Mouse (Mus musculus): ENCODE data around the gene Ndufc1. TPM values are rescaled to one million over a fixed set of nuclear protein-coding genes. Genes with fewer than 3 reads are reported as not detected.

Gene Ndufc1
- polyA plus RNA-seq, 1 experiment from 2014 or later = 700 TPM

DNA sequence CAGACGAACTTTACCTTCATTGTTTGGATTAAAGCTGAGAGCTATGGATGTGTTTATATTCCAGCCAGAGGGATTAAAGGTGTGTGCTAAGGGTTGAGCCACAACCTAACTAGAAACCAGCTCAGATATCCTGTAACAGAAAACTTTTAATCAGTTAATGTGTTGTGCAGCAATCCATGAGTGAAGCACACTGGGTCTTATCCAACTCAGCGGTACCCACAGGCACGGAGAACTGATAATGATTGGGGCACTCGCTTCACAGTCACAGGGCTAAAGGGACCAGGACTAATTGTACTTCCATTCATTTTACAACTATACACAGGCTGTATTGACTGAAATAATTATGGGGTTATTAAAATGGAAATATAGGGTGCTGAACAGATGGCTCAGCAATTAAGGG is 41.9 kb downstream of the Ndufc1 start:
- peak; percentile 30; the same call in 1 of the 2 replicates for ATAC-seq (ENCODE audit: insufficient number of reproducible peaks, insufficient read depth, low FRiP score, low read depth)
- H3K9me3 ChIP-seq (ENCODE audit: control insufficient read depth, low read depth, low read length) = no peaks in the 10 kb centered on the region
- WGBS = 53% methylated on average over 4 of the region's 4 CpGs

DNA sequence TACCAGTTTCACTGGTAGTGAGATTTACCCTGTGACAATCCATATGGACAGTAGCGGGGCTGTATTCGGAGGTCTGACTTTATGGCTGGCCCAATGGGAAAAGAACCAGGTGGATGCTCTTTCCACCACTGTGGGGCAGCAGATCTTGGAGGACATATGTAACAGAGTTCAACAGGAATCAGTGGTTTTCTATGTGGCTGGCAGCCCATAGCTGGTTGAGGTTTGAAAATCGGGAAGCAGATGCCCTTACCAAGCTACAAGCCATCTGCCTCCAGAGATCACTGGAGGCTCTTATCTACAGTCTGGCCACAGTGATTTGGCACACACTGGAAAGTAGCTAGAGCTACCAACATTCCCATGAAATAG is 43.3 kb downstream of the Ndufc1 start:
- Histone ChIP-seq H3K9me3 (ENCODE audit: control insufficient read depth, low read depth, low read length) (no peaks in the 10 kb centered on the region), H3K4me2 (replicated peaks; ENCODE audit: low read depth, low read length) (peak overlapping the region; percentile 61), H3K36me3 (ENCODE audit: control insufficient read depth, insufficient read depth, low read length) (no peaks in the 10 kb centered on the region), H3K27me3 (ENCODE audit: control insufficient read depth, insufficient read depth, low read length) (no peaks in the 10 kb centered on the region), H3K9ac (replicated peaks; ENCODE audit: low read depth, low read length) (no peak overlapping the region), H3K4me1 (ENCODE audit: control insufficient read depth, insufficient read depth, low read length) (no peaks in the 10 kb centered on the region), H3K27ac (ENCODE audit: low read length) (no peak overlapping the region), H3K4me3 (ENCODE audit: low read depth, low read length) (peak overlapping the region; percentile 37)
- ATAC-seq (ENCODE audit: insufficient number of reproducible peaks, insufficient read depth, low FRiP score, low read depth) = no peak
- 12% methylated on average over 3 of the region's 3 CpGs for WGBS

More for the DNA sequence above, 41.9 kb downstream of the Ndufc1 start:
- H3K36me3 ChIP-seq (ENCODE audit: control insufficient read depth, insufficient read depth, low read length) = no peaks in the 10 kb centered on the region
- no peak overlapping the region for H3K4me3 ChIP-seq (ENCODE audit: low read depth, low read length)
- H3K4me2 ChIP-seq (replicated peaks; ENCODE audit: low read depth, low read length) = no peak overlapping the region
- no peak overlapping the region for H3K9ac ChIP-seq (replicated peaks; ENCODE audit: low read depth, low read length)
- H3K27ac ChIP-seq (ENCODE audit: low read length) = no peak overlapping the region
- no peaks in the 10 kb centered on the region for H3K4me1 ChIP-seq (ENCODE audit: control insufficient read depth, insufficient read depth, low read length)
- no peaks in the 10 kb centered on the region for H3K27me3 ChIP-seq (ENCODE audit: control insufficient read depth, insufficient read depth, low read length)

DNA sequence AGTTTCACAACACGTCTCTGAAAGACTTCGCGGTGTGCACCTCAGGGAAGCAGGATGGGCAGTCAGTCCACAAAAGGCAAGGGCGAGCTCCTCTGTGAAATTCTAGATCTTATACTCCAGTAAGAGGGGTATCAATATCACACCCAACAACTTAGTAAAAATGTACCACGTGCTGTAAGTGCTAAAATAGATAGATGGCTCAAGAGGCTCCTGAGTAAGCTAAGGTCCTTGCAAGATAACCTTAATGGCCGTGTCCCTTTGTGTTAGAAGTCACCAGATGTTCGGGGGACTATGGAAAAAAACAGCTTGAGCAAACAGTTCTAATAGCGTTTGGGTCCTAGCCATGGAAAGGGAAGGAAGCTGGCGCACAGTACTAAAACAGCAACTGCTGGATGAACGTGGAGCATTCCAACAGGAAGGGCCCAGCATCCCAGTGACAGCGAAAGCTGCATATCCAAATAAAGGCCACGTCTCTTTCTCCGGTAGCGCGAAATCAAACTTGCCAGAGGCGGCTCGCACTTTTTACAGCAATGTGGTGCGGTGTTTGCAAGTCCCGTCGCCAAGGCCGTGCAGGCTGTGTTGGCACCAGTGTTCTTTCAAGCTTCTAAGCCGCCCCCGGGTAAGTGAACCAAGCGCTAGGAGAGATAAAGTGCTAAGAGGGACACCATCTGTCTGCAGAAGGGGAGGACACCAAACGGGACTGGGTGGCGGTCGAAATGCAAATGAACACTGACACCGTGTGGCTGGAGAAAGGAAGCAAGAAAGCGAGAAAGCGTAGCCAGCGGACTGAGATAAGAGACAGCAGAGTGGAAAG is 43.9 kb downstream of the Ndufc1 start:
- 6% methylated on average over 31 of the region's 31 CpGs for WGBS
- Histone ChIP-seq H3K9me3 (ENCODE audit: control insufficient read depth, low read depth, low read length) (no peaks in the 10 kb centered on the region), H3K4me3 (ENCODE audit: low read depth, low read length) (peak overlapping the region; percentile 37), H3K4me1 (ENCODE audit: control insufficient read depth, insufficient read depth, low read length) (no peaks in the 10 kb centered on the region), H3K27me3 (ENCODE audit: control insufficient read depth, insufficient read depth, low read length) (no peaks in the 10 kb centered on the region), H3K36me3 (ENCODE audit: control insufficient read depth, insufficient read depth, low read length) (no peaks in the 10 kb centered on the region), H3K9ac (replicated peaks; ENCODE audit: low read depth, low read length) (peak overlapping the region; percentile 15; the same call in 1 of the 2 replicates), H3K4me2 (replicated peaks; ENCODE audit: low read depth, low read length) (peak overlapping the region; percentile 61), H3K27ac (ENCODE audit: low read length) (no peak overlapping the region)
- peak; percentile 83; the same call in 1 of the 2 replicates for ATAC-seq (ENCODE audit: insufficient number of reproducible peaks, insufficient read depth, low FRiP score, low read depth)

DNA sequence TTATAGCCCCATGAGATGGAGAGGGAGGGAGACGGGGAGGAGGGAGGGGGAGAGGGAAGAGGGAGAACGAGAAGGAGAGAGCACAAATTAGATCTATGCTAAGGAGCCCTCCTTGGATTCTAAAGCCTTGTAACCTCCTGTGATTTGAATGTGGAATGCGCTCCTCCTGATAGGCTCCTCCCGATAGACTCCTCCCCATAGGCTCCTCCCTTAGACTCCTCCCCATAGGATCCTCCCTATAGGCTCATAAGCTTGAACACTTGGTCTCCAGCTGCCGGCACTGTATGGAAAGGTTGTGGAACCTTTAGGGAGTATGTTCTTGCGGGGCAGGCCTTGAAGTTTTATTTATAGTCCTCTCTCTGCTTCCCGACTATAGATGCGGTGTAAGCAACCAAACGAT is 47.7 kb downstream of the Ndufc1 start:
- no peak for ATAC-seq (ENCODE audit: insufficient number of reproducible peaks, insufficient read depth, low FRiP score, low read depth)
- Histone ChIP-seq H3K27ac (ENCODE audit: low read length) (no peak overlapping the region), H3K27me3 (ENCODE audit: control insufficient read depth, insufficient read depth, low read length) (no peaks in the 10 kb centered on the region), H3K4me1 (ENCODE audit: control insufficient read depth, insufficient read depth, low read length) (no peaks in the 10 kb centered on the region), H3K36me3 (ENCODE audit: control insufficient read depth, insufficient read depth, low read length) (no peaks in the 10 kb centered on the region), H3K9ac (replicated peaks; ENCODE audit: low read depth, low read length) (no peak overlapping the region), H3K4me3 (ENCODE audit: low read depth, low read length) (no peak overlapping the region), H3K4me2 (replicated peaks; ENCODE audit: low read depth, low read length) (no peak overlapping the region), H3K9me3 (ENCODE audit: control insufficient read depth, low read depth, low read length) (no peaks in the 10 kb centered on the region)
- WGBS = 33% methylated on average over 9 of the region's 9 CpGs

DNA sequence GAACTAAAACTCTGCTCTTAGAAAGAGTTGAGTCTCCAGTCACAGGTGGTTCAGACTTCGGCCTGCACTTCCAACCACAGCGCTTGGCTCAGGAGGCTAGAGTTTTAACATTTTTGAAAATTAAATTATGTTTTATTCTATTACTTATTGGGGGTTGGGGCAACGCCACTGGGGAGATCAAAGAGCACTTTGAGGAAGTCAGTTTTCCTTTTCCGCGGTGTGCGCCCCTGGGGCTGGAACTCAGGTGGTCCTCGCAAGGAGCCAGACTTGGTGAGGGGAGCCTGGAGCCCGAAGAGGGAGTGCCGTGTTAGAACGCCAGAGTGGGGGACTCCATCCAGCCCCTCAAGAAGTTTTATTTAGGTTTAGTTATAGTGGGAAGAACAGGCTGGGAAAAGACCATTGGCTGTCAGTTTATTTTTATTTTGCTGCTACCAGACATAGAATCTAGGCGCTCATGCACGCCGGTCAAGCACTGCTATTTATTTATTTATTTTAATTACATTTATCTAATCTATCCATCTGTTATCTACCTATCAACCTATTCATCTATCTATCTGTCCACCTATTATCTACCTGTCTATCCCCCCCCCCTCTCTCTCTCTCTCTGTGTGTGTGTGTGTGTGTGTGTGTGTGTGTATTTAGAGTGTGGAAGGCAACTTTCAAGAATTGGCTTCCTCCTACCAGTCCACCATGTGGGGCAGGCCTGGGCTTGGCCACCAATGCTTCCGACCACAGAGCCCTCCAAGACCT is 49.1 kb downstream of the Ndufc1 start:
- 29% methylated on average over 14 of the region's 14 CpGs for WGBS
- no peak overlapping the region for H3K9ac ChIP-seq (replicated peaks; ENCODE audit: low read depth, low read length)
- H3K27ac ChIP-seq (ENCODE audit: low read length) = no peak overlapping the region
- H3K9me3 ChIP-seq (ENCODE audit: control insufficient read depth, low read depth, low read length) = no peaks in the 10 kb centered on the region
- peak overlapping the region; percentile 77; the same call in 1 of the 2 replicates for H3K4me2 ChIP-seq (replicated peaks; ENCODE audit: low read depth, low read length)
- no peaks in the 10 kb centered on the region for H3K27me3 ChIP-seq (ENCODE audit: control insufficient read depth, insufficient read depth, low read length)
- ATAC-seq (ENCODE audit: insufficient number of reproducible peaks, insufficient read depth, low FRiP score, low read depth) = no peak
- H3K36me3 ChIP-seq (ENCODE audit: control insufficient read depth, insufficient read depth, low read length) = no peaks in the 10 kb centered on the region
- H3K4me3 ChIP-seq (ENCODE audit: low read depth, low read length) = peak overlapping the region; percentile 66; the same call in 1 of the 2 replicates
- H3K4me1 ChIP-seq (ENCODE audit: control insufficient read depth, insufficient read depth, low read length) = no peaks in the 10 kb centered on the region

DNA sequence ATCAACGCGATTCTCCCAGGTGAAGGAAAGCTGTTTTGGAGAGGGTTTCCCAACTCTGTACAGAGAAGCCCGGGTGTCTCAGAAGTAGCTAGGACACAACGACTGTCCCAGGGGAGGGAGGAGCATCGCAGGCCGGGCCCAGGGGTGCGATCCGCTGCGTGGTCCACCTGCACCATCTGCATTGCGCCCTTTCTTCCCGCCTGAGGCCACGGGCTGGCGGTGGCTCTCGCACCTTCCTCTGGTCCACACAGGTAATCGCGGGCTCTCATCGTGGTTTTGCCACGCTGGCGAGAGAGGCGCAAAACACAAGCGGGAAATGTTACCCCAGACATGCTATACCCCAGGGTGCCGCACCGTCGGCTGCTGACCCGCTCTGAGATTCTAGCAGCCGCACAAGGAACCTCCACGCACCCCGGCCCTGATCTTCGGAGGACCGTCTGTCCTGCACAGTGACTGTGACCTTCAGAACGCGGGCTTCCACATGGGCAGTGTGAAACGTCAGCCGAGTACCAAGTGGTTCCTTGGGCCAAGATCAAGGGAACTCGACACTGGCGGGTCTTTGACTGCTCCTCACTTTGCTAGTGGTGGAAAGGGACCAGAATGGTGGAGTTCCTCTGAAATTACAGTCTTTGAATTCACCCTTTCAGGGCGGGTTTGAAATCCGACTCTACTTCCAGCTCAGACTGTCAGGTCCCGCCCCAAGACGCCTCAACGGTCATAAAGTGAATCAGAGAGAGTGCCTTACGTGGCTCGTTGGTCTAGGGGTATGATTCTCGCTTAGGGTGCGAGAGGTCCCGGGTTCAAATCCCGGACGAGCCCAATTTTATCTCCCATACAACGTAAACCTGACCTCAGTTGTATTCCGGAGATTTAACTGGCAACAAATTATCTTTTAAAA is 49.9 kb downstream of the Ndufc1 start:
- peak overlapping the region; percentile 45 for H3K9ac ChIP-seq (replicated peaks; ENCODE audit: low read depth, low read length)
- H3K27me3 ChIP-seq (ENCODE audit: control insufficient read depth, insufficient read depth, low read length) = no peaks in the 10 kb centered on the region
- ATAC-seq (ENCODE audit: insufficient number of reproducible peaks, insufficient read depth, low FRiP score, low read depth) = peak; percentile 80
- WGBS = under 1% methylated on average over 49 of the region's 50 CpGs
- H3K4me3 ChIP-seq (ENCODE audit: low read depth, low read length) = peak overlapping the region; percentile 66
- H3K9me3 ChIP-seq (ENCODE audit: control insufficient read depth, low read depth, low read length) = no peaks in the 10 kb centered on the region
- no peaks in the 10 kb centered on the region for H3K4me1 ChIP-seq (ENCODE audit: control insufficient read depth, insufficient read depth, low read length)
- peak overlapping the region; percentile 77 for H3K4me2 ChIP-seq (replicated peaks; ENCODE audit: low read depth, low read length)
- 0 out of 2 replicates have a peak overlapping the region, but pooled peaks have one; percentile 10 for H3K27ac ChIP-seq (ENCODE audit: low read length)
- H3K36me3 ChIP-seq (ENCODE audit: control insufficient read depth, insufficient read depth, low read length) = no peaks in the 10 kb centered on the region

DNA sequence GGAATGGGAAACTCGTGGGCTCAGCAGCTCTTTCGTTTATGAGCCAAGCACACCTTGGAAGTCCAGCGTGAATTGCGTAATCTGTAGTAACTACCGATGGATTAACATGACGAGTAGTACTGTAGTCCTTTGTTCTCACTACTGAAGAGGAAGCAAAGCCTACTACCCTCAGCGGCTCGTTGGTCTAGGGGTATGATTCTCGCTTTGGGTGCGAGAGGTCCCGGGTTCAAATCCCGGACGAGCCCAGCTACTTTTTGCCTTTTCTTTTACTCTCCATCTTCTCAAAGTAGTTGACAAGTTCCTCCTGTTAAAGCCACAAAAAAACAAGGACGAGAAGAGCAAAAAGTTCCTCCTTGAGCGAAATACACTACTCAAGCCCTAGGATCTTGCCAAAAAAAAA is 50.6 kb downstream of the Ndufc1 start:
- peak overlapping the region; percentile 77 for H3K4me2 ChIP-seq (replicated peaks; ENCODE audit: low read depth, low read length)
- peak overlapping the region; percentile 45; the same call in 1 of the 2 replicates for H3K9ac ChIP-seq (replicated peaks; ENCODE audit: low read depth, low read length)
- no peaks in the 10 kb centered on the region for H3K27me3 ChIP-seq (ENCODE audit: control insufficient read depth, insufficient read depth, low read length)
- H3K36me3 ChIP-seq (ENCODE audit: control insufficient read depth, insufficient read depth, low read length) = no peaks in the 10 kb centered on the region
- peak overlapping the region; percentile 66 for H3K4me3 ChIP-seq (ENCODE audit: low read depth, low read length)
- no peaks in the 10 kb centered on the region for H3K4me1 ChIP-seq (ENCODE audit: control insufficient read depth, insufficient read depth, low read length)
- WGBS = 1% methylated on average over 15 of the region's 15 CpGs
- ATAC-seq (ENCODE audit: insufficient number of reproducible peaks, insufficient read depth, low FRiP score, low read depth) = peak; percentile 47; the same call in 1 of the 2 replicates
- no peaks in the 10 kb centered on the region for H3K9me3 ChIP-seq (ENCODE audit: control insufficient read depth, low read depth, low read length)
- no peak overlapping the region for H3K27ac ChIP-seq (ENCODE audit: low read length)

DNA sequence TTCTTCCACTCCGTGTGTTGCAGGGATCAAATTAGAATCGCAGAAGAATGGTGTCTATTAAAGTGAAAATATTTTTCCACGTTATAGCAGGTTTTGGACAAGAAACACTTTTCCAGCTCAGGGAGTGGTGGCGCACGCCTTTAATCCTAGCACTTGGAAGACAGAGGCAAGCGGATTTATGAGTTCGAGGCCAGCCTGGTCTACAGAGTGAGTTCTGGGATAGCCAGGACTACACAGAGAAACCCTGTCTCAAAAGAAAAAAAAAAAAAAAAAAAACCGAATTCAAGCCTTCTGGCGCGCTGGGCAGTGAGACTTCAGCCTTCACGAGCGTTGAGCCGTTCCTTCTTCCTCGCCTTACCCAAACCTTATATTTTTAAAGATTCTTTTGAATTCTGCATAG is 51.2 kb downstream of the Ndufc1 start:
- H3K9ac ChIP-seq (replicated peaks; ENCODE audit: low read depth, low read length) = no peak overlapping the region
- H3K9me3 ChIP-seq (ENCODE audit: control insufficient read depth, low read depth, low read length) = no peaks in the 10 kb centered on the region
- no peaks in the 10 kb centered on the region for H3K4me1 ChIP-seq (ENCODE audit: control insufficient read depth, insufficient read depth, low read length)
- H3K4me2 ChIP-seq (replicated peaks; ENCODE audit: low read depth, low read length) = peak overlapping the region; percentile 42
- H3K36me3 ChIP-seq (ENCODE audit: control insufficient read depth, insufficient read depth, low read length) = no peaks in the 10 kb centered on the region
- peak overlapping the region; percentile 66 for H3K4me3 ChIP-seq (ENCODE audit: low read depth, low read length)
- 11% methylated on average over 14 of the region's 14 CpGs for WGBS
- no peaks in the 10 kb centered on the region for H3K27me3 ChIP-seq (ENCODE audit: control insufficient read depth, insufficient read depth, low read length)
- no peak overlapping the region for H3K27ac ChIP-seq (ENCODE audit: low read length)
- no peak for ATAC-seq (ENCODE audit: insufficient number of reproducible peaks, insufficient read depth, low FRiP score, low read depth)

Data from stomach, embryonic 14.5 days (tissue).